Mouse (Mus musculus): Measurements from ENCODE around the gene Plppr5. TPM values are rescaled to one million over a fixed set of nuclear protein-coding genes. Genes with fewer than 3 reads are reported as not detected.

The Plppr5 gene
- polyA plus RNA-seq, 1 experiment: not detected

- no peaks in the 10 kb centered on the region for H3K4me1 ChIP-seq
- H3K4me3 ChIP-seq (replicated peaks): no peak overlapping the region
- H3K9me3 ChIP-seq: 0 out of 2 replicates have a peak, but pooled peaks cover 3% of the 10 kb centered on the region
- no peaks in the 10 kb centered on the region for H3K27me3 ChIP-seq (replicated peaks)
- no peak for TF ChIP-seq GATA1 (IDR thresholded peaks at IDR 0.05; ENCODE audit: borderline replicate concordance, low read length)
- TF ChIP-seq FLI1 (IDR thresholded peaks at IDR 0.05; ENCODE audit: low read length): no peak
- H3K36me3 ChIP-seq (replicated peaks; ENCODE audit: low read length): no peaks in the 10 kb centered on the region
Measured at GRCm38 (mm10) chr3:117729121-117730072, 154.8 kb downstream of the Plppr5 start.

DNA sequence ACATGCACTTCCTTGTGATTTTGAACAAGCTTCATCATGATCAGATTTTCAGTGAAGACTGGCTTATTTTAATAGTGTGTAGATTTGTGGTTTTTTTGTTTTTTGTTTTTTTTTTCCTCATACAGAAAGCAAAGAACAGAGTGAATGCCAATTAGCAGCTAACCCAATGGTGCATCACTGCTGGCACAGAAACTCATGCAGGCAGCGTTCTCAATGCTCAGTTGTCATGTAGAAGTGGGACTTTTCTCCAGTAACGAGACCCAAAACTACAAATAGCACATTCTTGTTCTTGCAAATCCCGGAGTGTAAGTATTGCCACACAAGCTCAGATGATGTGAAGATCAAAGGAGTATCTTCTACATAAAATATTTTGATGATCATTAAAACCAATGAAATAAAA, 156.9 kb downstream of the Plppr5 start:
- H3K9me3 ChIP-seq: peaks cover 17% of the 10 kb centered on the region

DNA sequence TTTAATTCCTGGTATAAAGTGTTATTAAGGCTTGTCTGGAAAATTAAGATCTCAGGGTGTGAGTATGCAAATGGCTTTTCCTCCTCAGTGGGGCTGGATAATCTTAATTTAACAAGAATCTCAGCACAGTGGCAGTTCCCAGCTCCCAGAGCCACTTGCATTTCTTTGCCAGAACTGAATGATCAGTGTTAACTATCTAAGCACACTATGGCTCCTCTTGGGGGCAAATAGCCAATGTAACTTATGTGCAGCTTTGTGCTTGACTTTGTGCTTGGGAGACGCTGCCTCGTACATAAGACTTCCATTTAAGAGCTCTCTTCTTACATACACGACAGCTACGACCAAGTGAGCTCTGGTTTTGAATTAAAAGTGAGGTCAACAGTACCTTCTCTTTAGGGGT, 158.0 kb downstream of the Plppr5 start:
- Histone ChIP-seq H3K27me3 (replicated peaks) (no peaks in the 10 kb centered on the region), H3K4me1 (peaks cover 16% of the 10 kb centered on the region), H3K36me3 (replicated peaks; ENCODE audit: low read length) (no peaks in the 10 kb centered on the region), H3K9me3 (peaks cover 17% of the 10 kb centered on the region), H3K4me3 (replicated peaks) (no peak overlapping the region)
- TF ChIP-seq GATA1 (IDR thresholded peaks at IDR 0.05; ENCODE audit: borderline replicate concordance, low read length) (no peak), FLI1 (IDR thresholded peaks at IDR 0.05; ENCODE audit: low read length) (no peak)

More for the DNA sequence above, 156.9 kb downstream of the Plppr5 start:
- Histone ChIP-seq H3K4me1 (peaks cover 9% of the 10 kb centered on the region; the same call in 1 of the 2 replicates), H3K36me3 (replicated peaks; ENCODE audit: low read length) (no peaks in the 10 kb centered on the region), H3K4me3 (replicated peaks) (no peak overlapping the region), H3K27me3 (replicated peaks) (no peaks in the 10 kb centered on the region)
- TF ChIP-seq FLI1 (IDR thresholded peaks at IDR 0.05; ENCODE audit: low read length): no peak
- TF ChIP-seq GATA1 (IDR thresholded peaks at IDR 0.05; ENCODE audit: borderline replicate concordance, low read length): no peak

Other genes starting within 250 kb of the Plppr5 start
- not detected in 2 replicates for gene Plppr4, start 214.0 kb upstream of the Plppr5 start, polyA plus RNA-seq (2012; ENCODE audit: insufficient read depth, low replicate concordance)